Mouse (Mus musculus) 3T3-L1 (cell line): ENCODE data around the gene Nanog.
"Not testable (repeated sequence)": the region's sequence is repeated elsewhere in the genome, so short reads cannot be mapped to it uniquely, and the experiment has no call there.

Experiments
- DNase-seq: peaks from one replicate; pipeline ENCODE4 v3.0.0-alpha.2; 2015; ENCODE audit warnings: low read depth, low spot score

Gene Nanog

DNA sequence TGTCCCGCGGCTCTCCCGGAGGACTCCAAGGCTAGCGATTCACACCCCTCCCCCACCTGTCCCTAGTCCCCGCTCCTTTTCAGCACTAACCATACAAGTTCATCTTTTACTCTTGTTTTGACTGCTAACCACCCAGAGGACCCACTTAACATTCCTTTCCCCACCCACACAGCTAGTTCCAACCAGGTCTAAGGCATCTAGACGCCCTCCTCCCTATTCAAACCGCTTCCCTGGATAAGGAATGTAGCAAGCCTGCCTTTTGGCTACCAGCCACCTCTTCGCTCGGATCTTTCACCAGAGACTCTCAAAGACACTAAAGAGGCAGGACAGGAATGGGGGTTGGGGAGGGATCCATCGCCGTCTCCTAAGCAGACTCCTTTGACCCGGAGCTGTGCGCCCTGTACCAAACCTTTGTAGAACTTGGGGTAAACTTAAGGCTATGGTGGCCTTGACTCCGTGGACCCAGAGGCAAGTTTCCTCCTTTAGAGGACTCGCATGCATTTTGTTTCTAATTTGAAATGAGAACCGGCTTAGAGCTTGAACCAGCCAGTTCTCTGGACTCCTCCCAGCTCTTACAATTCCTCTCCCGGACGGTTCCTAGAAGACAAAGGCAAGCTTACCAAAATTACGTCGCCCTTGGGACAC, 4.7 kb upstream of the Nanog start:
- DNase-seq, result peak; percentile 98

DNA sequence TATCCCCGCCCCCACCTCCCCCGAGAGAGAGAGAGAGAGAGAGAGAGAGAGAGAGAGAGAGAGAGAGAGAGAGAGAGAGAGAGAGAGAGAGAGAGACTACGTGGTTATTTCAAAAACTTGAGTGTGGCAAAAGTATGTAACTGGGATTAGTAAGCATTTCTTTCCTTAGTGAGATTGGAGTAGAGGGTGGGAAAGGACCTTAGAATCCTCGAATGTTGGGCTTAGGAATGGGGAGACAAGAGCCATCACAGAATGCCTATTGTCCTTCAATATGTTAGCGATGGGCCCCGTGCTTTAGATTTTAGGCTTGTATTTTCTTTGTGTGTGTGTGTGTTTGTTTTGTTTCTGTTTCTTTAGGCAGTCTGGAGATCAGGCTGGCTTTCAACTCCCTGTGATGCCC, 4.0 kb upstream of the Nanog start:
- DNase-seq, result peak; percentile 51

DNA sequence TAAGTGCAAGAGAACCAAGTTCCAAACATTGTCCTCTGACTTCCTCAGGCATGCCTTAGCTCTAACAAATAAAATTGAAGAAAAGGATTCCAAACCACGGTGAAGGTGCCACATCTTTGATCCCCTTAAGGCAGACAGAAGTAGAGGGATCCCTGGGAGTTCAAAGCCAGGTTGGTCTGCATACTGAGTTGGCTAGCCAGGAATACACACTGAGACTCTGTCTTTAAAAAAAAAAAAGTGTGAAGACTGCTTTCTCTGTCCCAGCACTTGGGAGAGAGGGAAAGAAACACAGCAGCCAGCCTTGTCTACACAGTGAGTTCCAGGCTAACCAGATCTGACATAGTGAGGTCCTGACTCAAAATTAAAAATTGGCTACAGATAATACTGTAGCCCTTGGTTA, 3.6 kb upstream of the Nanog start:
- DNase-seq, result no peak

GRCm38 (mm10) chr6:122706337-122706840, 900 bp upstream of the Nanog start:
- no peak for DNase-seq

GRCm38 (mm10) chr6:122708826-122709225, 1.5 kb downstream of the Nanog start:
- peak; percentile 28 for DNase-seq

- no peak for DNase-seq
These were observed 4.2 kb downstream of the Nanog start for GRCm38 (mm10) chr6:122711455-122711854.

DNA sequence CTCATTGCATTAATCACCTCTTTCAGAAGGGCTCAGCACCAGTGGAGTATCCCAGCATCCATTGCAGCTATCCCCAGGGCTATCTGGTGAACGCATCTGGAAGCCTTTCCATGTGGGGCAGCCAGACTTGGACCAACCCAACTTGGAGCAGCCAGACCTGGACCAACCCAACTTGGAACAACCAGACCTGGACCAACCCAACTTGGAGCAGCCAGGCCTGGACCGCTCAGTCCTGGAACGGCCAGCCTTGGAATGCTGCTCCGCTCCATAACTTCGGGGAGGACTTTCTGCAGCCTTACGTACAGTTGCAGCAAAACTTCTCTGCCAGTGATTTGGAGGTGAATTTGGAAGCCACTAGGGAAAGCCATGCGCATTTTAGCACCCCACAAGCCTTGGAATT, 5.8 kb downstream of the Nanog start:
- DNase-seq, result not testable (repeated sequence)

GRCm38 (mm10) chr6:122714707-122715365, 7.5 kb downstream of the Nanog start:
- no peak for DNase-seq

- no peak for DNase-seq
These were observed 8.6 kb downstream of the Nanog start for GRCm38 (mm10) chr6:122715886-122716285.

GRCm38 (mm10) chr6:122718224-122718623, 10.9 kb downstream of the Nanog start:
- not testable (repeated sequence) for DNase-seq

- DNase-seq, result peak; percentile 91
These were observed 12.7 kb downstream of the Nanog start for GRCm38 (mm10) chr6:122719942-122720341.

GRCm38 (mm10) chr6:122739952-122740351, 32.7 kb downstream of the Nanog start:
- peak; percentile 88 for DNase-seq

DNA sequence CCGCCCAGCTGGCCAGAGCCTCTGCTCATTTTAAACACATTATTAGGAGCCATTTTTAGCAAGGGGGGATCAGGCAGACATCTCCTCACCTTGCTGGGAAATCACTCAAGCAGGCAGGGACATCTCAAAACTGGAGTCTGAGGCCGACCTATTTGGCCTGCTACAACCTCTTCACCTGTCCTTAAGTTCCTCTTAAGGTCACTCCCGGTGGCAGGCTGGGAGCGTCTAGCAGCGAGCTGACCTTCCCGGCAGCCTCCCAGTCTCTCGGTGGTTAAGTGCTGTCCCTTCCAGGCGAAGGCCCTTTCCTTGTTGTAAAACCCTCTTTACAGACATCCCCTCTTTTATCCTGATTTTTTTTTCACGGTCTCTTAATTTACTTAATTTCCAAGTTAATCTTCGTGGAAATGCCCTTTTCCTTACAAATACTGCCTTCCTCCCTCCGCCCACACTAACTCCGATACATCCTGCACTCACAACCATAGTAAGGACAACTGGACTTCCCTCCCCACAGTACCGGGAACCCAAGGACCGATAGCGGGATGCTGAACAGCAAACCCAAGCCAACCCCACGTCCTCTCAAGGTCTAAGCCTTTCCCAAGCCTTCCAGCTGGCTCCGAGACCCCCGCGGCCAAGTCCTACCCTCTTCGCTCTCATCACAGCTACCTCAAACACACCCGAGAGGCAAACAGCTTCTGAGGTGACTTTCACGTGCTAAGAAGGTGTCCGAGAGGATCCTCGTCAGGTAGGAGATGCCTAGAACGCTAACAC, 34.4 kb downstream of the Nanog start:
- no peak for DNase-seq

DNA sequence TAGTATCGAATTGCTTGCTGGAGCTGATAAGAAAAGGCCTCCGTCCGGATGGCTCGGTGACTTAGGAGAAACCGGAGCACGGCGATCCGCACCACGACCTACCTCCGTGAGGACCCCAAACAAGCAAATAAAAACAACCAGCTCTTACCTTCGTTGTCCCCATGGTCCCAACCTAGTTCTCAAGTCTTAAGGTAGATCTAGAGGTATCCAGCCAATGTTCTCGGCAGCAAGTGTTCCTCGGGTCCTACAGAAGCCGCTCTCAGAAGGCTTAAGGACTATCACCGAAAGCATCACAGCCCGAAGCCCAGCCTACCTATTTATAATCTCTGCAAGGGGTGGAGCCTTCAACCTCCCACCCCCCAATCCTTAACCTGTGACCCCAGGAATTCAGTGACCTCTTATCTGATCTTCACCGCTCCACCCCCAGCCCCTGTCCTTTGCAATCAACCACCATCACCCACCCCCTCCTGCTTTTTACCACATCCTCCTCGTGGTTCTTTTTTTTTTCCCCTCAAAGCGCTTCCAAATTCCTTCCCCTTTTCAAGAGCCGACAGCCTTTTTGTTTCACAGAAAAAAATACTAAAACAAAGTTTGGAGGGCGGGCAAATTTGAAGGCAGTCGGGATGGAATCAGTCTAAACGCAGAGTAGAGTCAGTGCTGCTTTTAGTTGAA, 35.1 kb downstream of the Nanog start:
- DNase-seq, result no peak

DNA sequence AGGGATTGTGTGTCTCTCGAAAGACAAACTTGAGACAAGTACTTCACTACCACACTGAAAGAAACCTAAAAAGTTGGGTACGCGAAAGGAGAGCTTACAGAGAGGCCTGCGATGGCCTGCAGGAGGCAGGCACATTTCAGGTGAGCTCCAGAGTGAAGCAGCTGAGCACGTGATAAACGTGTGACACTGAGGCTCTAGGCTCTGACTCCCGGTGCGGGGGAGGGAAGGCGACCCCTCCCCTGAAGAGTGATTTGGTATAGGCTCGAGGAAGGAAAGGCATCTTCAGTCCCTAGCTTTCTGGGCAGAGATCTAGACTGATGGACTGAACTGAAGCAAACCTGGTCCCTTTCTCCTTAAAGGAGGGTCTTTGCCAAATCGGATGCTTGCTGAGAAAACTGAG, 36.1 kb downstream of the Nanog start:
- DNase-seq, result no peak

- DNase-seq, result no peak
These were observed 37.4 kb downstream of the Nanog start for GRCm38 (mm10) chr6:122744505-122745249.

DNA sequence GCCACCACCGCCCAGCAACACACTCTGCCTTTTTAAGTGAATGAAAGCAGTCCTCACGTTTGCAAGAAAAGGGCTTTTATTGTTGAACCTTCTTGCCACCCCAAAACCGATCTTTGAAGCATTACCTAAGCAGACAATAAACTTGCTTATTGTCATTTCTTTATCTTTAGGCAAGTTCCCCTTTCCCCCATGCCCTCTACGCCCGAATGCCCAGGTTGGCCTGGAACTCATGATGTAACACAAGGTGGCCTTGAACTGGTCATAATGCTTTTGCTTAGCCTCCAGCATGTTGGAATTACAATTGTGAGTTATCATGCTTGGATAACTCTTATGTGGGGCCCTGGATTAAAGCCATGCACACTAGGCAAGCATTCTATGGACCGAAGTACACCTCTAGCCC, 43.3 kb downstream of the Nanog start:
- no peak for DNase-seq

GRCm38 (mm10) chr6:122755913-122756312, 48.6 kb downstream of the Nanog start:
- DNase-seq, result no peak

- peak; percentile 95 for DNase-seq
These were observed 51.4 kb downstream of the Nanog start for GRCm38 (mm10) chr6:122758732-122759131.

- DNase-seq, result no peak
These were observed 53.8 kb downstream of the Nanog start for GRCm38 (mm10) chr6:122761011-122761599.

- DNase-seq, result no peak
These were observed 54.6 kb downstream of the Nanog start for GRCm38 (mm10) chr6:122761901-122762300.
